Mouse (Mus musculus) cerebellum, adult 8-10 months (tissue): Measurements from ENCODE around the gene Zfp523.

Experiments
- DNase-seq: peaks from one replicate; pipeline ENCODE4 v3.0.0; 2022

Zfp523 gene

GRCm38 (mm10) chr17:28247613-28248012 lies 70.7 kb downstream of the Zfp523 start:
- no peak for DNase-seq

DNA sequence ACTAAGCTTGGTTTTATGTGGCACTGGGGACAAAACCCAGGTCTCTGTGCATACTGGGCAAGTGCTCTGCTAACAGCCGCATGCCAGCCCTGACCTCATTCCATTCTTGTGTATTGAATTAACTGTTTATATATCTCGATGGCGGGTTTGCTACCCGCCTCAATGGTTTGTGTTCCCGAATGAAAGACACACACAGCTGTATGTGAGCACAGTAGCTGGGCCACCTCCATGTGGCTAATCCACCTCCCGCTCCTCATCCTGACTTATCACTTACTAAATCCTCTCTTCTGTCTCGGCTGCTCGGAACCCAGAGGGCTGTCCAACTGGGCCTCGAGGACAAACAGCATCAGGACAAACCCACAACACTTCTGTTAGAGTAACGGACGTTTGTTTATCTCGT lies 72.1 kb downstream of the Zfp523 start:
- no peak for DNase-seq

DNA sequence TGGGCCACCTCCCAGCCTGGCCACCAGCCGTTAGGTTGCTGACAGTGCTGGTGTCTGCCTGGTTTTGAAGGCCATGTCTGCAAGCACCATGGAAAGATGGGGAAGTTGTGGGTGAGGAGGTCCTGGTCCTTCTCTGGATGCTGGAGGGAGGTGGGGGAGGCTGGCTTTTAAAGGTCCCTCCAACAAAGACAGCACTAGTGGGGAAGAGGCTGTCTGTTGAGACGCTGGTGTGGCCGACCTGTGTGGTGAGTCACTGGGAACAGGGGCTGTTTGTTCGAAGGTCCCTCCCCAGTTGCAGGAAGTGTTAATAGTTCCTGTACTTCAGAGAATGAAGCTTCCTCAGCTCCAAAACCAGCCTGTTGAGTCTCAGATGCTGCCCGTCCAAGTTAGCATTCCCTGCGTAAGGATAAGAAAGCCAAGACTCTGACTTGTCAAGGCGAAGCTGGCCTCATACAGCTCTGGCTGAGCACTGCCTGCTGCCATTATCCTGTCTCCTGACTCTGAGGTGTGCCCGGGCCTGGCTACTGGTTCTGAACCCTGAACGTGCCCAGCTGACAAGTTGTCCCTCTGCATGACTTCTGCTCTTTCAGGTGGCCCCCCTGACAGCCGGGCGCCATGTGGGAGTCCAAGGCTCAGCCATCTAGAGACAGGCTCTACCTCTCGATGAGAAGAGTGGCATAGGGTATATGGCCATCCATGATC lies 74.8 kb downstream of the Zfp523 start:
- DNase-seq = no peak

DNA sequence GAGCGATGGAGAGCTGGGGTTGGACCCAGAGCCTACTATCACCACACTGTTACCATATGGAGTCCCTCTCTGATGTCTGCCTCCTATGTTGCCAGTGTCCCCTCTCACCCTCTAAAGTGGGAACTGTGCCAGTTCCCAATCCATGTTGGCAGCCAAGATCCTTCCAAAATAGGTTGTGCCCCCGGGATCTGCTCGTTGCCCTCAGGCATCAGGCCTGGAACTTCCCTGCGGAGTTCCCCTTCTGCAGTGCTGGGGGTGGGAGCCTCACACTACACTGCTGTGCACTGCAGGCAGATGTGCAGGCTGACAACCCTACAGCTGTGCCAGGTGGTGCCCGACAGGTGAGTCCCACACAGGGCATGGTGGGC lies 75.3 kb downstream of the Zfp523 start:
- no peak for DNase-seq

DNA sequence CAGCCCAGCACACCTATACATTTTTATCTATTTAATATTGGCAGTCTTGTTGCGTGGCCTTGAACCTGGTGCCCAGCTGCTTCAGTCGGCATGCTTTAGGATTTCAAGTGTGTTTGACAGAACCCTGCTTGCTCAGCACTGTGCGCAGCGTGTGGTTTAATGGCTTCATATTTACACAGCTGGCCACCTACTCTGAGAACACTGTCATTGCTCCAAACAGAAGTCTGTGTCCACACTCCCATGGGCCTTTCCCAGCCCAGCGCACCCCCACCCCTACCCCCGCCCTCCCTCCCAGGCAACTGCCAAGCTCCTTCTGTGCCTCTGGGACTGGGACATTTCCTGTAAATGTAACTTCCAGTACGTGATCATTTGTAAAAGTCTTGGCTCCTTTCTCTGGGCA lies 76.3 kb downstream of the Zfp523 start:
- DNase-seq = no peak

- DNase-seq = no peak
Measured at GRCm38 (mm10) chr17:28254804-28255203, 77.9 kb downstream of the Zfp523 start.
